Comparison of ENCODE assay signal across 28 mouse cellular contexts in genomic region chr1:138954978-138955377, GRCm38 (mm10).
"Had no signal": no experiment of that assay in that cellular context is flagged by ENCODE, and none has a peak within 500 bp of the region (broad histone marks: within the 10 kb centered on the region; RNA-seq: fewer than 3 reads in every experiment).

No protein-coding gene starts in this region.

- H3K4me1 ChIP-seq: heart, embryonic 15.5 days; hindbrain, embryonic 13.5 days; hindbrain, embryonic 15.5 days; intestine, embryonic 15.5 days; limb, embryonic 13.5 days; limb, embryonic 15.5 days had no signal

- H3K36me3 ChIP-seq: heart, embryonic 13.5 days; heart, embryonic 15.5 days; hindbrain, embryonic 13.5 days; hindbrain, embryonic 15.5 days; intestine, embryonic 15.5 days; kidney, embryonic 15.5 days; limb, embryonic 13.5 days; limb, embryonic 15.5 days; liver, embryonic 12.5 days had no signal

- H3K4me2 ChIP-seq: heart, embryonic 11.5 days; heart, embryonic 13.5 days; heart, embryonic 15.5 days; hindbrain, embryonic 13.5 days; hindbrain, embryonic 15.5 days; intestine, embryonic 15.5 days; kidney, embryonic 15.5 days; limb, embryonic 13.5 days; limb, embryonic 15.5 days; liver, embryonic 12.5 days had no signal

- H3K4me3 ChIP-seq: gastrocnemius, adult 2 months; heart, embryonic 13.5 days; heart, embryonic 15.5 days; hindbrain, embryonic 13.5 days; hindbrain, embryonic 15.5 days; intestine, embryonic 15.5 days; kidney, embryonic 15.5 days; limb, embryonic 13.5 days; limb, embryonic 15.5 days; liver, embryonic 12.5 days had no signal

- H3K27me3 ChIP-seq: heart, embryonic 13.5 days; heart, embryonic 15.5 days; hindbrain, embryonic 13.5 days; hindbrain, embryonic 15.5 days; intestine, embryonic 15.5 days; kidney, embryonic 15.5 days; limb, embryonic 13.5 days; limb, embryonic 15.5 days; liver, embryonic 12.5 days had no signal

- ATAC-seq: hindbrain, postnatal 0 days; inflammation-experienced regulatory T-cells, adult 6 months; intestine, embryonic 15.5 days; liver, embryonic 12.5 days had no signal

- H3K27ac ChIP-seq: gastrocnemius, adult 2 months; heart, embryonic 13.5 days; heart, embryonic 15.5 days; hindbrain, embryonic 13.5 days; hindbrain, embryonic 15.5 days; hindbrain, postnatal 0 days; intestine, embryonic 15.5 days; kidney, embryonic 15.5 days; kidney, postnatal 0 days; limb, embryonic 13.5 days; limb, embryonic 15.5 days; liver, embryonic 12.5 days; liver, embryonic 14.5 days had no signal

- H3K9ac ChIP-seq: heart, embryonic 13.5 days; heart, embryonic 15.5 days; hindbrain, embryonic 13.5 days; hindbrain, embryonic 15.5 days; intestine, embryonic 15.5 days; kidney, embryonic 15.5 days; limb, embryonic 13.5 days; limb, embryonic 15.5 days; liver, embryonic 12.5 days; liver, embryonic 14.5 days had no signal

- H3K9me3 ChIP-seq: heart, embryonic 13.5 days; heart, embryonic 15.5 days; hindbrain, embryonic 13.5 days; hindbrain, embryonic 15.5 days; intestine, embryonic 15.5 days; kidney, embryonic 15.5 days; limb, embryonic 13.5 days; limb, embryonic 15.5 days; liver, embryonic 12.5 days had no signal

- DNase-seq: gastrocnemius, adult 2 months; gastrocnemius, postnatal 10 days; gastrocnemius, postnatal 25 days; heart, adult 18-20 months; heart, postnatal 14 days; heart, postnatal 4 days; kidney, adult 11 months; kidney, adult 2 months; kidney, adult 9 months; kidney, postnatal 14 days; kidney, postnatal 36 days; layer of hippocampus, adult 9-11 months; layer of hippocampus, postnatal 36 days; left cerebral cortex, postnatal 4 days had no signal
